Mouse (Mus musculus) CD4-positive, CD25-positive, alpha-beta regulatory T cell, adult 2 months (primary cell): ENCODE data around the gene Taok2.

Source experiments
- DNase-seq: peaks from one replicate; pipeline ENCODE4 v3.0.0-alpha.2; 2012; ENCODE audit warnings: low read depth, low spot score

Taok2 gene

DNA sequence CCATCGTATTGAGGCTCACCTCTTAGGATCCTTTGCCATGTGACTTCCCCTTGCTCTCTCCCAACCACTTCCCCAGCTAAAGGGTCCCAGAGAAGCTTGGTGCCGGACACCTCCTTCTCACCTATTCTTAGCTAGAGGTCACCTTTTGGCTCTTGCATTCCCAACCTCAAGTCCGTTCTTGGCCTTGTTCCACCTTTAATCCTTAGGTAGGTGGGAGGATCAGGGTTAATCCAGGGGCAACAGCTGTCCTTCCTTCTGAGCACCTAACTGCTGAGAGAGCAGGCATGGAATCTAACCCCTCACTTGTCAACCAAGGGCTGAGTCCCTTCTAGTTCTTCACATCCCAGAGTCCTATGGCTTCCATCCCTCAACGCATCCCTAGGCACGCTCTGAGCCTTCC is 58.6 kb downstream of the Taok2 start:
- DNase-seq = no peak

- peak; percentile 32 for DNase-seq
Measured at GRCm38 (mm10) chr7:126825403-126825802, 59.1 kb downstream of the Taok2 start.

- DNase-seq = no peak
Measured at GRCm38 (mm10) chr7:126823940-126824339, 60.6 kb downstream of the Taok2 start.

- no peak for DNase-seq
Measured at GRCm38 (mm10) chr7:126823202-126823711, 61.2 kb downstream of the Taok2 start.

DNA sequence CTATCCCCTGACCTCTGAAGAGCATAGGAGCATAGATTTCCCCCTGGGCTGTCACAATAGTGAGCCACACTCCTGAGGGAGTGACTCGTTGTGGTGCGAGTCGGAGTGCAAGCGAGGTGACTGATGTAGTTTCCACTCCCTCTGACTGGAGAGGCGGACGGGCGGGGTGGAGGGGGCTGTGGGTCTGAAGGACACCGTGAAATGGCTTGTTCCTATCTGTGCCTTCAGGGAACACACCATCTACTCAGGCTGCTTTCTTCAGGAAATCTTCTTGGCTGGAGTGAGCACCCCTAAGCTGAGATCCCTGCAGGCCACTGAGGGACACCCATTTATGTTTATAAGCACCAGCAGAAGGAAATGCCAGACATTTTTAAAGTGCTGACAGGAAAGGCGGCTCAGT is 61.8 kb downstream of the Taok2 start:
- DNase-seq = no peak

DNA sequence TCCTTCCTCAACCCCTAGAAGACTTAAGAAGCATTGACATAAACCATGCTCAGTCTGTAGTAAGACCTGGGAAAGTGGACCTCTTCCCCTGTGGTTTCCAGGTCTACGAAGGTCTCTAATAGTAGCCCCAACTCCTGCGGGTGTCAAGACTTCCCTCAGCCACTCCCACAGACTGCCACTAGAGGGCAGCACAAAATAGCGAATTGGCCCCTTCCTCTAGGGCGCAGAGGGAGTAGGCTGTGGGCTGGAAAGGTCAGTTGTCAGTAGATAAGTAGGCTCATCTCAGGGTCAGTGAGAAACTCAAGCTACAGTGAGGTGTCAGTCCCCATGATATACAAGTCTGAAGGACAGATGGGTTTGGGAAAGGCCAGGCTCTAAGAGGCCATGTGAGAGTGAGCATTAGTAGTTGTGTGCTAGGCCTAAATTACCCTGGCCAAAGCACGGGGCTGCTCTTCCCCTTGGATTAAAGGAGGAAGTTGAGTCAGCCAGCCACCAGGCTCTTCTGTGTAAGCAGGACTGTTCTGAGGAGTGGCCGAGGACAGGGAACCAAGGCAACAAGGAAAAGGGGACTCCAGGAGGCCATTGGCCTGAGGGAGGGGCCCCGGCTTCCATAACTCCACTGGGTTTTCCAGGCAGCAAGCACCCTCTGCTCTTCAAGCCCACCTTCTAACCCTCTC is 62.5 kb downstream of the Taok2 start:
- DNase-seq = peak; percentile 87

DNA sequence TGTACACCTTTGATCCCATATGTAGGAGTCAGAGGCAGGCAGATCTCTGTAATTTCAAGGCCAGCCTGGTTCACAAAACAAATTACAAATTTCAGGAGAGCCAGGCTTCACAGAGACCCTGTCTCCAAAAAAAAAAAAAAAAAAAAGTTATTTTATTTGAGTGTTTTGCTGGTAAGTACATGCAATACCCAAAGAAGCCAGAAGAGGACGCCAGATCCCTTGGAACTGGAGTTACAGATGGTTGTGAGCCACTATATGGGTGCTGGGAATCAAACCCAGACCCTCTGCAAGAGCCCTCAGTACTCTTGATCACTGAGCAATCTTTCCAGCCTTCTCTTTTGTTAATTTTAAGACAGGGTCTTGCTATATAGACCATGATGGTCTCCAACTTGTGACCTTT is 65.7 kb downstream of the Taok2 start:
- DNase-seq = no peak

GRCm38 (mm10) chr7:126817595-126817994 is 66.9 kb downstream of the Taok2 start:
- no peak for DNase-seq

GRCm38 (mm10) chr7:126816494-126816893 is 68.0 kb downstream of the Taok2 start:
- DNase-seq = no peak

GRCm38 (mm10) chr7:126815726-126816222 is 68.7 kb downstream of the Taok2 start:
- no peak for DNase-seq
